Mouse (Mus musculus): ENCODE measurements around the gene Gnpnat1.
"Not testable (repeated sequence)": the region's sequence is repeated elsewhere in the genome, so short reads cannot be mapped to it uniquely, and the experiment has no call there.

Gnpnat1 gene

DNA sequence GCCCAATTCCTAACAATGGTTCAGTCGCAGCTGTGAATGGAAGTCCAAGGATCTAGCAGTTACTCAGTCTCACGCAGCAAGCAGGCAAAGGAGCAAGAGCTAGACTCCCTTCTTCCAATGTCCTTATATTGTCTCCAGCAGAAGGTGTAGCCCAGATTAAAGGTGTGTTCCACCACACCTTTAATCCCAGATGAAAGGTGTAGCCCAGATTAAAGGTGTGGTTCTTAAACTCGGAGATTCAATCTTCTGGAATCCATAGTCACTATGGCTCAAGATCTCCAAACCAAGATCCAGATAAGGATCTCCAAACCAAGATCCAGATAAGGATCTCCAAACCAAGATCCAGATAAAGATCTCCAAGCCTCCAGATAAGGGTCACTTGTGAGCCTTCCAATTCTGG lies at the start of gene Gnpnat1:
Gene Gnpnat1 (minus strand): TSS at position 101 of the 400 bp plus-strand sequence.
- DNase-seq (ENCODE audit: low spot score in 2 of 2): not testable (repeated sequence)

GRCm38 (mm10) chr14:45453538-45454233 lies 49.0 kb upstream of the Gnpnat1 start:
- DNase-seq (ENCODE audit: low spot score in 2 of 2): no peak

DNA sequence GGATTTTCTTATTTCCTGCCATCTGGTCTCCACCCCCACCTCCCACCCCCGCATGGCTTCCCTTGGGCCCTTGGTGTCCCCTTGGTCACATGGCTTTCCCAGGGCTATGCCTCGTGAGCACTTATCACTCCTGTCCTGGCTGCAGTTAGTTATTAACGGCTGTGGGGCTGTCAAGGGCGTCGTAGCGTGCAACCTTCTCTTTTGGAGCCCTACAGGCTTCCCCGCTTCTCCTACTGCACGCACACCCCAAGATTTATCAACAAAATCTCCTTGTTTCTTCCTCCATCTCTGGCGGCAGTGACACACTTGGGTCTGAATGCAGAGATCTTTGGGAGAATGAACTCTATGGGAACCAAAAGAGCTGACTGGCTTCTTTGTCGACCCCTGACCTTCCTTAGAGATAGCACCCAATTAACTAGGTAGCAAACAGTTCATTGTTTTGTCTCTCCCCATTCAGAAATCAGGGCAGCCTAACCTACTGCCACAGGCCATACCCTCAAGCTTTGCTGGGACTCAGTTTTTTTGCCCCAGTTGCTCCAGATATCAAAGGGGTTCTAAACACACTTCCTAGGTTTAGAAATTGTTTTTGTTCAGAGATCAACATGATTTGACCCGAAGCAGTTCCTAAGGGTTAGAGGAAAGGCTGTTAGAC lies 48.3 kb upstream of the Gnpnat1 start:
- no peak for DNase-seq (ENCODE audit: low spot score in 2 of 2)

DNA sequence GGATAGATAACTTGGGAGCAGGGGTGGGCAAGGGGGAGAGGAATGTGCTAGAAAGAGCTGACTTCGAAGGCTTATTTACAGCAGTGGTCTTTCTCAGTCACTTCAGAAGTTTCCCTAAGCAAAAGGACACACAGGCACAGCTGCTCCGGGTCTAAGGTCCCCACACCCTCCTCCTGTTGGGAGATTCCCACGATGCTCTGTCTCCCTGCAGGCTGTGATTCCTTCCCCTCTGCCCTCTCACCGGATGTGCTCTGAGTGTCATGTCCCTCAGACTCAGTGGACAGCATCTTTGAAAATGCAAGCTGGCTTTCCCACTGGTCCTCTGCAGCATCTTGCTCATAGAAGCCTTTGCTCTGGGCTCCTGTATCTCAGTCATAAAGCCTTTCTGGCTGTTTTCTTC lies 47.4 kb upstream of the Gnpnat1 start:
- DNase-seq (ENCODE audit: low spot score in 2 of 2): no peak

- no peak for DNase-seq (ENCODE audit: low spot score in 2 of 2)
Measured at GRCm38 (mm10) chr14:45451090-45451489, 46.4 kb upstream of the Gnpnat1 start.

- DNase-seq (ENCODE audit: low spot score in 2 of 2): no peak
Measured at GRCm38 (mm10) chr14:45446777-45447176, 42.1 kb upstream of the Gnpnat1 start.

DNA sequence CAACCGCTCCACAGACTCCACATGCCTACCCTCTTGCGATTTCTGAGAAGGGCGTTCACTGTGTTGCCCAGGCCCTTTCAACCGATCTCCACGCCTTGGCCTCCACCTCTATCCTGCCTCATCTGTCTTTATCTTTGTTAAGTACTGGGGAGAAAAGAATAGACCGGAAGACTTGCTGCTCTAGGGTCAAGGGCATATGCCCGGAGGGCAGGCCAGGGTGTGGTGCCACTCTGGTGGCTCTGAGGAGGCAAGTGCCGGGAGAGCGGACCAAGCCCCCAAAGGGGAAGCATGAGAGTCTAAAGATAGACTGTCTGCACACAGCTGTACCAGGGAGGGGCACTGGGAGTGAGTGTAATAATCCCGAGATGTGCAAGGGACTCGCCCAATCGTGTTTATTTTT lies 40.7 kb upstream of the Gnpnat1 start:
- DNase-seq (ENCODE audit: low spot score in 2 of 2): no peak

- no peak for DNase-seq (ENCODE audit: low spot score in 2 of 2)
Measured at GRCm38 (mm10) chr14:45444870-45445269, 40.2 kb upstream of the Gnpnat1 start.

DNA sequence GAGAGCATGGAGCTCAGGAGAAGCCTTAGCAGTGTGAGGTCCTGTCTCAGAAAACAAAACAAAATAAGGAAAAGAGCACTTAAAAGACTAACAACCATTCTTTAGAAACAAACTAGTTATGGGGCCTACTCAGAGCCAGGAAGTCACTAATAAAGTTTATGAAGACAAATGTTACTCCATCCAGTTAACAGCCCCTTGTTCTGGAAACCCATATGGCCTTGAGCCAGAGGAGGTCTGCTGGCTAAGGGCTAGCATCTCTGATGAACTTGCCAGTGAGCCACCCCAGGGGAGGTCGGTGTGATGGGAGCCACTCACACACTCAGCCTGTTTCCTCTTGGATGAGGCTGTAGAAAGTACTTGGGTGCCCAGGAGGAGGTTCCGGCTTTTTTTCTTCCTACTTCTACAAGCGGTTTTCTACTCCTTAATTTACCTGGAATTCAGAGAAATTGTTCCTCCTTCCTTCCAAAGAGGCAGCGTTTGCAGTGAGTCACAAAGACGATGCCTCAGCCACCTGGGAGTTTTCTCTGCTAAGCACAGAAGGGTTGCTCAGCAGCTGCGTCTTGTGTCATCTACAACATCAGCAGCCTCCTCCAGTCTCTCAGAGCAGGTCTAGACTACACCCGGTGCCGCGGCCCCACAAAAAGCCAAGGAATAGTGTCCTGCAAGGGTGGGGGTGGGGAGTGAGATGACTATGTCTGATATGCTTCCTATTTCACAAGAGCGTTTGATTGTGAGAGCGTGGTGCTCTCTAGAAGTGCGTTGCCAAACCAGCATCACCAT lies 38.3 kb upstream of the Gnpnat1 start:
- no peak for DNase-seq (ENCODE audit: low spot score in 2 of 2)

- no peak for DNase-seq (ENCODE audit: low spot score in 2 of 2)
Measured at GRCm38 (mm10) chr14:45441291-45441690, 36.6 kb upstream of the Gnpnat1 start.

DNA sequence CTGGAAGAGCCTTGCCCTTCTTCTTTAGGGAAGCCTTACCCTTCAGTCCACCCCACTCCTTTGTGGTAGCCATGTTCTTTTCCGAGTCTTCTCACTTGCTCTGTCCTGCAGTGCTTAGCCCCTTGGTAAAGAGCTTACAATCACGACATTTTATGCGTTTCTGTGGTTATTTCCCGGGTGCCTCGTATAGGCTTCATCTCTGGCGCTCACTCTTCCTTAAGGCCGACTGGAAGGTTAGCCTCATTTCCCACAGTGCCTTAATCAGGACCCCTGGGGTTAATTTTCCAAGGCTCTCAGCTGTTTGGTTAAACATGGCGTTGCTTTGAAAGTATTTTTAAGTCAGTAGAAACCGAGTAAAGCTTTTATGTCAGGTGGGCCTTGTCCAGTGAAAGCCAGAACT lies 34.7 kb upstream of the Gnpnat1 start:
- no peak for DNase-seq (ENCODE audit: low spot score in 2 of 2)

DNA sequence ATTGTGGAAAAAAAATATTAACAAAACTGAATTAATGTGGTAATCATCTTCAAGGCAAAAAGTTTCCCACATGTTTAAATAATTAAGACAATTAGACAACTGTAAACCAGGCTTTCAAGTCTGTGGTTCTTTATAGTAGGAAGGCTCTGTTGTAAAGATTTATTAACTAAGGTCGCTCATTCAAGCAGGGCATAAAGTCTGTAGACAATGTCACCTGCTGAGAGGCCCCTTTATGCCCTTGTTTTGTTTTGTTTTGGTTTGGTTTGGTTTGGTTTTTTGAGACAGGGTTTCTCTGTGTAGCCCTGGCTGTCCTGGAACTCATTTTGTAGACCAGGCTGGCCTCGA lies 34.2 kb upstream of the Gnpnat1 start:
- DNase-seq (ENCODE audit: low spot score in 2 of 2): no peak

DNA sequence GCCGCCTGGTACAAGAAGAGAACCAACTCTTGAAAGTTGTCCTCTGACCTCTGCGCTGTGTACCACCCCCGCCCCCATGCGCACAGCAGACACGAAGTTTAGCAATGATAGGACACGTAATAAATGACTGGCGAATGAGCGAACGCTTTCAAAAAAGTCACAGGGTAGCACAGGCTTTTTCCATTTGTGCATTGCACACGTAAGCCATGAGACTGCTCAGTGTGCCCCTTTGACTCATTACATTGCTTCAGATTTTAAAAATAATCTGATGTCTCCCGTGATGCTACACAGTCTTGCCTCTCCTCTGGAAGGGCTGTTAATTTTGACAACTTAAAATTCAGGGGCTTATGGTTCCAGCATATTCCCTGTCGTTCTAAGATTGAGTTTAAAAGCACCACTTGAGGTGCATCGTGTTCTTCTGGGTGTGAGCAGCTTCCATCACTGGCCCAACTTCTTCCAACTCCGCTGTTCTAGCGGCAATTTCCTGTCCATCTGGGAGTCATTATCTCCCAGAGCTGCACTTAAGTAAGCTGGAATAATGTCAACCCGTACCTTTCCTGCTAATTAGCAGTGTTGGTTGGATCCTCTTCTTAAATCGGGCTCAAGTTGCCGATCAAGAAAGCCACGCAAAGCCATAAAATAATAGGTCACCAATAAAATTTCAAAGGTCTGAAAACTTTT lies 33.7 kb upstream of the Gnpnat1 start:
- no peak for DNase-seq (ENCODE audit: low spot score in 2 of 2)

DNA sequence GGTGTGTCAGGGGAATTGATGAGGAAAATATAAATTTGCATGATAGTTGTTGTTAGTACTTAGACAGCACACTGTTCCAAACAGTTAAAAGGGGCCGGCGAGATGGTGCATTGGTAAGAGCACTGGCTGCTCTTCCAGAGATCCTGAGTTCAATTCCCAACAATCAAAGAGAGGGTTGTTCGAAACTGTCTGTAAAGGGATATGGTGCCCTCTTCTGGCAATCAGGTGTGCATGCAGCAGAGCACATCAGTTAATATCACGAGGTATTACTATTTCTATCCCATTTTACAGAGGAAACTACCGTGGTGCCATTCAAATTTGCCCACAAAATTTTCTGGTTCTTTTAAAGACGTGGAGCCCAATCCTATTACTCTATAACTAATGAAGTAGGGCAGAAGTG lies 29.5 kb upstream of the Gnpnat1 start:
- DNase-seq (ENCODE audit: low spot score in 2 of 2): no peak

GRCm38 (mm10) chr14:45432003-45432402 lies 27.3 kb upstream of the Gnpnat1 start:
- no peak for DNase-seq (ENCODE audit: low spot score in 2 of 2)

DNA sequence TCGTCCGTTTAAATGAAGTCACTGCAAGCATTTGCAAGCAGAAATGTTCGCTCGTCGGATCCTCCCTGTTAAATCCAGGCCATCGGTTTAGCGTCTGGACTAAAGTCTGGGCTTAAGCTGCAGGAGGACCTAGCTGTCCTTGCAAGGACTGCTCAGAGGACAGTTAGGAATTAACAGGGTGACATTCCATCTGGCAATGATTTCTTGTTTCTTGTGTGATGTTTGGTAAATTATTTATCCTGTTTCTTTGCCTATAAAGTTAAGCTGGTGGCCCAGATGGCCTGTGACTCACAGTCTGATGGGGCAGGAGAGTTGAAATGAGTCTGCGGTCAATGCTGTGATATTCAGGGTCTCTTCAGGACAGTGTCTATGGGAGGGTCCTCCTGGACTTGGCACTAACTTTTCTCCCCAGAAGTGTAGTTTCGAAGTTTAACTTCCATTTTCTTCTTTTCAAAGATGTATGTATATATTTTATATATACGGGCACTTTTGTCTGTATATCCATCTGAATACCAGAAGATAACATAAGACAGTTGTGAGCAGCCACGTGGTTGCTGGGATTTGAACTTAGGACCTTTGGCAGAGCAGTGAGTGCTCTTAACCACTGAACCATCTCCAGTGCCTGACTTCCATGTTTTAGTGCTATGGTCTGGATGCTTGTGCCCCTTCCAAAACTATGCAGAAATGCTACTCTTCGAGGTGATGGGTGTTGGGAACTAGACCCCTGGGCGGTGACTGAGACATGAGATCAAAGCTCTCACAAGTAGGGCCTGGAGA lies 25.5 kb upstream of the Gnpnat1 start:
- no peak for DNase-seq (ENCODE audit: low spot score in 2 of 2)

DNA sequence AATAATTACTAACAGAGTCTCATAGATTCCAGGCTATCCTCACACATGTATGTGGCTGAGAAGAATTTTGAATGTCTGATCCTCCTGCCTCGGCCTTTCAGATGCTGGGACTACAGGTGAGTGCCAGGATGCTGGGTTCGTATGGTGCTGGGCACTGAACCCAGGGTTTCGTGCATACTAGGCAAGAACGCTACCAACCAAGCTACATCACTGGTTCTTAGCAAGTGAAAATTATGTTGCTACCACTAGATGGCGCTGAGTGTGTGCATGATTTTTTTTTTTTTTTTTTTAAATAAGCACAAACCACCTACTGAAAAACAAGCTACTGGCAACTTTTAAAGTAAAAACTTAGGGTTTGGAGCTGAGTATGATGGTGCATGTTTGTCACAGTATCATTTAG lies 18.5 kb upstream of the Gnpnat1 start:
- no peak for DNase-seq (ENCODE audit: low spot score in 2 of 2)

- no peak for DNase-seq (ENCODE audit: low spot score in 2 of 2)
Measured at GRCm38 (mm10) chr14:45422371-45422770, 17.7 kb upstream of the Gnpnat1 start.

- DNase-seq (ENCODE audit: low spot score in 2 of 2): no peak
Measured at GRCm38 (mm10) chr14:45419323-45419722, 14.6 kb upstream of the Gnpnat1 start.

- DNase-seq (ENCODE audit: low spot score in 2 of 2): no peak
Measured at GRCm38 (mm10) chr14:45418553-45418952, 13.8 kb upstream of the Gnpnat1 start.

- no peak for DNase-seq (ENCODE audit: low spot score in 2 of 2)
Measured at GRCm38 (mm10) chr14:45416265-45416664, 11.6 kb upstream of the Gnpnat1 start.

GRCm38 (mm10) chr14:45403651-45404050 lies 1.1 kb downstream of the Gnpnat1 start:
- no peak for DNase-seq (ENCODE audit: low spot score in 2 of 2)
